Mouse (Mus musculus) A20 (cell line): ENCODE results near the gene Olfr1062.
"Not testable (repeated sequence)": the region's sequence is repeated elsewhere in the genome, so short reads cannot be mapped to it uniquely, and the experiment has no call there.

Source experiments
- DNase-seq: peaks from one replicate; pipeline ENCODE4 v3.0.0-alpha.2; 2011; ENCODE audit warnings: low read depth, low spot score

The Olfr1062 gene

GRCm38 (mm10) chr2:86426649-86427048, at the start of gene Olfr1062:
Gene Olfr1062 (minus strand): TSS chr2:86426749.
- DNase-seq, result not testable (repeated sequence)

GRCm38 (mm10) chr2:86464442-86465109, 38.0 kb upstream of the Olfr1062 start:
- no peak for DNase-seq

GRCm38 (mm10) chr2:86460434-86460833, 33.9 kb upstream of the Olfr1062 start:
- DNase-seq, result no peak

- DNase-seq, result no peak
These were observed 29.6 kb upstream of the Olfr1062 start, which contains the start of gene Olfr1066 for GRCm38 (mm10) chr2:86456169-86456568. Gene Olfr1066 (minus strand): TSS chr2:86456269.

GRCm38 (mm10) chr2:86450491-86450890, 23.9 kb upstream of the Olfr1062 start, which contains the start of gene Olfr1065:
Gene Olfr1065 (minus strand): TSS chr2:86450591.
- DNase-seq, result not testable (repeated sequence)

GRCm38 (mm10) chr2:86442101-86442500, 15.6 kb upstream of the Olfr1062 start:
- DNase-seq, result not testable (repeated sequence)

GRCm38 (mm10) chr2:86428511-86428910, 2.0 kb upstream of the Olfr1062 start:
- not testable (repeated sequence) for DNase-seq

- no peak for DNase-seq
These were observed 12.6 kb downstream of the Olfr1062 start, which contains the start of gene Olfr1061 for GRCm38 (mm10) chr2:86413950-86414349. Gene Olfr1061 (minus strand): TSS chr2:86414050.

GRCm38 (mm10) chr2:86395114-86395513, 31.4 kb downstream of the Olfr1062 start:
- no peak for DNase-seq

- DNase-seq, result not testable (repeated sequence)
These were observed 38.1 kb downstream of the Olfr1062 start, which contains the start of gene Olfr1058 for GRCm38 (mm10) chr2:86388461-86388860. Gene Olfr1058 (minus strand): TSS chr2:86388561.

GRCm38 (mm10) chr2:86378293-86378692, 48.3 kb downstream of the Olfr1062 start, which contains the start of gene Olfr1057:
Gene Olfr1057 (minus strand): TSS chr2:86378393.
- DNase-seq, result no peak
